In genomic region chr11:33149453-33149852, GRCm38 (mm10) we compare ENCODE assay signal across 27 mouse cellular contexts. TPM values are rescaled to one million over a fixed set of nuclear protein-coding genes. Genes with fewer than 3 reads are reported as not detected.
DNase-seq lines count a peak whose midpoint lies in the region; ATAC-seq and TF ChIP-seq lines count a peak whose summit lies in the region.
"Had no signal": no experiment of that assay in that cellular context is flagged by ENCODE, and none has a peak within 500 bp of the region (broad histone marks: within the 10 kb centered on the region; RNA-seq: fewer than 3 reads in every experiment).

No protein-coding gene starts in this region.

- H3K4me1 ChIP-seq in liver, embryonic 12.5 days, result peaks cover 18% of the 10 kb centered on the region
- H3K4me1 ChIP-seq in CH12.LX (ENCODE audit: control insufficient read depth in 1 of 2, insufficient read depth in 2 of 2), result peaks cover 8 to 22% of the 10 kb centered on the region in 2 experiments; a peak in 3 of 4 replicates

- TF ChIP-seq POLR2A in CH12.LX (IDR thresholded peaks at IDR 0.05; ENCODE audit: low read depth, low read length), result peak; percentile 71

- dilution Hi-C loops in CH12.LX (cut with MboI; ENCODE audit: extremely low pct_ligation_motif_present, extremely low pct_unique_long_range_greater_than_20kb, low sequenced_read_pairs), result no loop called here

- DNase-seq in liver, result no peak
- peak; percentile 57 for DNase-seq in CH12.LX (ENCODE audit: extremely low read depth)
- peak; percentile 65 for DNase-seq in ZHBTc4 (ENCODE audit: low read depth, low spot score)
- DNase-seq in adrenal gland, postnatal 25 days, result no peak
- DNase-seq in cerebellum, postnatal 14 days, result no peak
- DNase-seq in left cerebral cortex, adult 8-10 months (ENCODE audit: low spot score in 2 of 2), result no peak
- DNase-seq: adrenal gland, postnatal 14 days; cerebellum, adult 9-10 months; gastrocnemius, postnatal 14 days; heart, adult 2 months; kidney, adult 18-20 months; kidney, postnatal 4 days; lung, adult 18-20 months; lung, postnatal 10 days; thymus, postnatal 14 days had no signal

- no peak for TF ChIP-seq RAD21 in CH12.LX (IDR thresholded peaks at IDR 0.05; ENCODE audit: low read depth, low read length)

- H3K9me3 ChIP-seq in liver, embryonic 12.5 days (replicated peaks), result no peaks in the 10 kb centered on the region
- peaks cover 7% of the 10 kb centered on the region for H3K9me3 ChIP-seq in CH12.LX (replicated peaks; ENCODE audit: low read length)
- H3K9me3 ChIP-seq: forebrain, embryonic 10.5 days; heart, embryonic 13.5 days; hindbrain, embryonic 13.5 days; midbrain, embryonic 13.5 days had no signal

- no peak overlapping the region for H3K9ac ChIP-seq in liver, embryonic 12.5 days
- no peak overlapping the region for H3K9ac ChIP-seq in CH12.LX (ENCODE audit: insufficient read depth, low read depth)
- H3K9ac ChIP-seq: heart, embryonic 13.5 days; hindbrain, embryonic 13.5 days; midbrain, embryonic 13.5 days had no signal

- TF ChIP-seq CTCF in CH12.LX (conservative IDR thresholded peaks at IDR 0.05 in 1 of 2, IDR thresholded peaks at IDR 0.05 in 1 of 2; ENCODE audit: low read depth in 2 of 2, low read length in 2 of 2), result no peak

- in situ Hi-C loops in CH12.LX (cut with MboI; ENCODE audit: low pct_ligation_motif_present, low pct_unique_long_range_greater_than_20kb, low sequenced_read_pairs), result loop anchor here (25.0 kb wide), 1 partner anchor 537 kb away; no protein-coding TSS in a partner anchor

- no peak overlapping the region for H3K4me2 ChIP-seq in liver, embryonic 12.5 days
- no peak overlapping the region for H3K4me2 ChIP-seq in CH12.LX (ENCODE audit: insufficient read depth, low read depth, poor library complexity, severe bottlenecking)
- H3K4me2 ChIP-seq: hindbrain, embryonic 13.5 days; midbrain, embryonic 13.5 days had no signal

- peaks cover 5% of the 10 kb centered on the region; the same call in 1 of the 2 replicates for H3K79me2 ChIP-seq in CH12.LX (replicated peaks; ENCODE audit: control insufficient read depth, extremely low read depth, insufficient read depth, poor library complexity, severe bottlenecking)

- H3K36me3 ChIP-seq in liver, embryonic 12.5 days, result peaks cover 52% of the 10 kb centered on the region
- H3K36me3 ChIP-seq in CH12.LX (replicated peaks in 1 of 2; ENCODE audit: control insufficient read depth in 1 of 2, insufficient read depth in 1 of 2, low read length in 1 of 2), result peaks cover 35 to 62% of the 10 kb centered on the region in 2 experiments

- no peak overlapping the region for H3K27ac ChIP-seq in liver, embryonic 12.5 days
- H3K27ac ChIP-seq in CH12.LX (ENCODE audit: insufficient read depth, low read depth), result peak overlapping the region; percentile 9; the same call in 1 of the 2 replicates
- H3K27ac ChIP-seq: forebrain, embryonic 10.5 days; heart, adult 2 months; heart, embryonic 13.5 days; hindbrain, embryonic 13.5 days; midbrain, embryonic 13.5 days; stomach, postnatal 0 days had no signal

- TF ChIP-seq EP300 in CH12.LX (IDR thresholded peaks at IDR 0.05; ENCODE audit: low read length), result no peak

- peak; percentile 18; the same call in 1 of the 2 replicates for ATAC-seq in liver, embryonic 12.5 days
- ATAC-seq: CD4-positive, CD25-positive, alpha-beta regulatory T cell, adult 4 months; forebrain, embryonic 16.5 days; midbrain, embryonic 13.5 days had no signal

- no peak overlapping the region for H3K4me3 ChIP-seq in liver, embryonic 12.5 days
- H3K4me3 ChIP-seq in CH12.LX (replicated peaks in 1 of 3; ENCODE audit: low read depth in 2 of 3, low read length in 2 of 3, poor library complexity in 1 of 3), result no peak overlapping the region
- H3K4me3 ChIP-seq: forebrain, embryonic 10.5 days; heart, adult 2 months; heart, embryonic 13.5 days; hindbrain, embryonic 13.5 days; midbrain, embryonic 13.5 days had no signal

- H3K27me3 ChIP-seq in liver, embryonic 12.5 days (replicated peaks), result peaks cover 50% of the 10 kb centered on the region
- H3K27me3 ChIP-seq in CH12.LX (replicated peaks), result no peaks in the 10 kb centered on the region

TF ChIP-seq in CH12.LX, 34 proteins besides CTCF, POLR2A, EP300 and RAD21:
- no peak for TF ChIP-seq USF1 (IDR thresholded peaks at IDR 0.05; ENCODE audit: low read depth, low read length)
- peak; percentile 48; the same call in 1 of the 2 replicates for TF ChIP-seq NELFE (IDR thresholded peaks at IDR 0.05; ENCODE audit: low read depth, low read length)
- TF ChIP-seq MAZ (IDR thresholded peaks at IDR 0.05; ENCODE audit: low read depth, low read length), result no peak
- no peak; the same call in 1 of the 2 replicates for TF ChIP-seq JUND (conservative IDR thresholded peaks at IDR 0.05; ENCODE audit: low read depth, low read length)
- TF ChIP-seq MXI1 (IDR thresholded peaks at IDR 0.05; ENCODE audit: low read depth, low read length), result 0 out of 2 replicates have a peak, but pooled peaks have one; percentile 15
- no peak for TF ChIP-seq MEF2A (IDR thresholded peaks at IDR 0.05; ENCODE audit: borderline replicate concordance, low read depth, low read length)
- TF ChIP-seq ZC3H11A (IDR thresholded peaks at IDR 0.05; ENCODE audit: low read depth, low read length), result no peak
- TF ChIP-seq ELF1 (IDR thresholded peaks at IDR 0.05; ENCODE audit: low read depth, low read length), result no peak
- 0 out of 2 replicates have a peak, but pooled peaks have one; percentile 66 for TF ChIP-seq RCOR1 (conservative IDR thresholded peaks at IDR 0.05; ENCODE audit: low read depth, low read length)
- TF ChIP-seq CHD2 (IDR thresholded peaks at IDR 0.05; ENCODE audit: low read length), result 0 out of 2 replicates have a peak, but pooled peaks have one; percentile 8
- no peak for TF ChIP-seq USF2 (conservative IDR thresholded peaks at IDR 0.05; ENCODE audit: low read depth, low read length)
- TF ChIP-seq CHD1 (IDR thresholded peaks at IDR 0.05; ENCODE audit: low read depth, low read length), result no peak

RNA-seq across cellular contexts. Expression of gene Fgf18, which starts 2.3 kb away (rescaled TPM):
- 0.44 and 0.60 TPM in 2 replicates for polyA plus RNA-seq in liver, embryonic 12.5 days (2016; fragmentation: Nextera tagmentation; extraction: Ambion mirVana)
- not detected in 2 replicates for total RNA-seq in CH12.LX (2012; rRNA removed)
- not detected in 2 replicates for total RNA-seq in CH12.LX (2014; rRNA removed)
- polyA plus RNA-seq in CH12.LX (2012; ENCODE audit: insufficient read length, low read depth), result 0.41 TPM in 1 of 2 replicates, not detected in the other
- total RNA-seq in adrenal gland, postnatal 25 days (2021), result 0.79 and 1.6 TPM in 2 replicates
- 1 to 10 TPM; 2.2 to 3.9 (median 3.0) TPM for total RNA-seq in left cerebral cortex, adult 8-10 months (2022)
- total RNA-seq: G1E; monocyte, adult 5-6 weeks had no signal
- polyA plus RNA-seq: CD4-positive, CD25-positive, alpha-beta regulatory T cell, adult 4 months; G1E had no signal

RNA-seq across cellular contexts. Expression of gene Npm1, which starts 13.6 kb away (rescaled TPM):
- 966 and 967 TPM in 2 replicates for polyA plus RNA-seq in liver, embryonic 12.5 days (2016; fragmentation: Nextera tagmentation; extraction: Ambion mirVana)
- total RNA-seq in CH12.LX (2012; rRNA removed) (3,603 and 3,941 TPM in 2 replicates), CH12.LX (2014; rRNA removed) (8,076 and 8,441 TPM in 2 replicates)
- 6,953 and 7,125 TPM in 2 replicates for polyA plus RNA-seq in CH12.LX (2012; ENCODE audit: insufficient read length, low read depth)
- total RNA-seq in adrenal gland, postnatal 25 days (2021), result 285 and 327 TPM in 2 replicates
- 100 to 1,000 TPM; 184 to 202 (median 195) TPM for total RNA-seq in left cerebral cortex, adult 8-10 months (2022)

RNA-seq across cellular contexts. Expression of gene Tlx3, which starts 53.9 kb away (rescaled TPM):
- polyA plus RNA-seq in liver, embryonic 12.5 days (2016; fragmentation: Nextera tagmentation; extraction: Ambion mirVana), result not detected in 2 replicates
- total RNA-seq in CH12.LX (2012; rRNA removed) (not detected in 2 replicates), CH12.LX (2014; rRNA removed) (not detected in 2 replicates)
- polyA plus RNA-seq in CH12.LX (2012; ENCODE audit: insufficient read length, low read depth), result not detected in 2 replicates
- 0.27 TPM in 1 of 2 replicates, not detected in the other for total RNA-seq in adrenal gland, postnatal 25 days (2021)
- total RNA-seq in left cerebral cortex, adult 8-10 months (2022), result not detected
- total RNA-seq: adrenal gland, postnatal 14 days; G1E; gastrocnemius, postnatal 14 days; heart, adult 2 months; heart, postnatal 25 days; left cerebral cortex, postnatal 25 days; monocyte, adult 5-6 weeks had no signal
- polyA plus RNA-seq: CD4-positive, CD25-positive, alpha-beta regulatory T cell, adult 4 months; forebrain, embryonic 10.5 days; forebrain, embryonic 16.5 days; heart, adult 2 months; heart, embryonic 13.5 days; stomach, postnatal 0 days had no signal

Comparison
In these comparisons a context has a peak if more than half of its experiments do, and no peak if none do; other contexts are left out.
1. DNase-seq: peak in CH12.LX (single experiment) and ZHBTc4 (single experiment); none in liver (single experiment), adrenal gland, postnatal 25 days (single experiment), cerebellum, postnatal 14 days (0 of 2) and left cerebral cortex, adult 8-10 months (0 of 2).
2. RNA of gene Npm1, which starts 13.6 kb away (total RNA-seq): 3,603 to 8,441 TPM in CH12.LX; 285 to 327 TPM in adrenal gland, postnatal 25 days and 184 to 202 TPM in left cerebral cortex, adult 8-10 months; every median in the first group is over 10 times any median in the second.